Mouse (Mus musculus): ENCODE measurements around the gene Nckap5. TPM values are rescaled to one million over a fixed set of nuclear protein-coding genes. Genes with fewer than 3 reads are reported as not detected.

Gene Nckap5
- polyA plus RNA-seq, 1 experiment from 2014 or later: 0.67 TPM

GRCm38 (mm10) chr1:126700063-126700977 lies 130.3 kb downstream of the Nckap5 start:
- H3K27me3 ChIP-seq (replicated peaks; ENCODE audit: control insufficient read depth, insufficient read depth, low read length): no peaks in the 10 kb centered on the region
- no peaks in the 10 kb centered on the region for H3K4me1 ChIP-seq (replicated peaks; ENCODE audit: control insufficient read depth, insufficient read depth, low read length)
- H3K4me3 ChIP-seq (ENCODE audit: low read depth, low read length): no peak overlapping the region
- H3K36me3 ChIP-seq (ENCODE audit: control insufficient read depth, insufficient read depth, low read length): no peaks in the 10 kb centered on the region
- ATAC-seq (replicated peaks; ENCODE audit: low FRiP score): no peak
- H3K27ac ChIP-seq (ENCODE audit: low read depth, low read length): no peak overlapping the region
- H3K9me3 ChIP-seq (ENCODE audit: control insufficient read depth, low read length): no peaks in the 10 kb centered on the region
- WGBS: 74% methylated on average over 8 of the region's 8 CpGs
- no peak for DNase-seq (ENCODE audit: low spot score)
- H3K4me2 ChIP-seq: no peak overlapping the region
- H3K9ac ChIP-seq (ENCODE audit: low read depth, low read length): no peak overlapping the region

GRCm38 (mm10) chr1:126693585-126693984 lies 137.0 kb downstream of the Nckap5 start:
- H3K36me3 ChIP-seq (ENCODE audit: control insufficient read depth, insufficient read depth, low read length): no peaks in the 10 kb centered on the region
- no peak overlapping the region for H3K9ac ChIP-seq (ENCODE audit: low read depth, low read length)
- WGBS: 85% methylated on average over 7 of the region's 7 CpGs
- H3K27me3 ChIP-seq (replicated peaks; ENCODE audit: control insufficient read depth, insufficient read depth, low read length): no peaks in the 10 kb centered on the region
- no peaks in the 10 kb centered on the region for H3K4me1 ChIP-seq (replicated peaks; ENCODE audit: control insufficient read depth, insufficient read depth, low read length)
- ATAC-seq (replicated peaks; ENCODE audit: low FRiP score): no peak
- no peak overlapping the region for H3K4me3 ChIP-seq (ENCODE audit: low read depth, low read length)
- no peak for DNase-seq (ENCODE audit: low spot score)
- no peak overlapping the region for H3K27ac ChIP-seq (ENCODE audit: low read depth, low read length)
- H3K4me2 ChIP-seq: no peak overlapping the region
- H3K9me3 ChIP-seq (ENCODE audit: control insufficient read depth, low read length): no peaks in the 10 kb centered on the region

- ATAC-seq (replicated peaks; ENCODE audit: low FRiP score): no peak
- no peak for DNase-seq (ENCODE audit: low spot score)
- H3K9ac ChIP-seq (ENCODE audit: low read depth, low read length): no peak overlapping the region
- no peak overlapping the region for H3K4me2 ChIP-seq
- WGBS: 63% methylated on average over 5 of the region's 5 CpGs
- H3K9me3 ChIP-seq (ENCODE audit: control insufficient read depth, low read length): no peaks in the 10 kb centered on the region
- no peak overlapping the region for H3K27ac ChIP-seq (ENCODE audit: low read depth, low read length)
- no peaks in the 10 kb centered on the region for H3K27me3 ChIP-seq (replicated peaks; ENCODE audit: control insufficient read depth, insufficient read depth, low read length)
- H3K36me3 ChIP-seq (ENCODE audit: control insufficient read depth, insufficient read depth, low read length): no peaks in the 10 kb centered on the region
- no peak overlapping the region for H3K4me3 ChIP-seq (ENCODE audit: low read depth, low read length)
- H3K4me1 ChIP-seq (replicated peaks; ENCODE audit: control insufficient read depth, insufficient read depth, low read length): no peaks in the 10 kb centered on the region
Observed at GRCm38 (mm10) chr1:126688593-126688992, 142.0 kb downstream of the Nckap5 start.

GRCm38 (mm10) chr1:126686678-126687077 lies 143.9 kb downstream of the Nckap5 start:
- Histone ChIP-seq H3K4me1 (replicated peaks; ENCODE audit: control insufficient read depth, insufficient read depth, low read length) (no peaks in the 10 kb centered on the region), H3K4me3 (ENCODE audit: low read depth, low read length) (no peak overlapping the region), H3K9me3 (ENCODE audit: control insufficient read depth, low read length) (no peaks in the 10 kb centered on the region), H3K9ac (ENCODE audit: low read depth, low read length) (no peak overlapping the region), H3K27me3 (replicated peaks; ENCODE audit: control insufficient read depth, insufficient read depth, low read length) (no peaks in the 10 kb centered on the region), H3K36me3 (ENCODE audit: control insufficient read depth, insufficient read depth, low read length) (no peaks in the 10 kb centered on the region), H3K4me2 (no peak overlapping the region), H3K27ac (ENCODE audit: low read depth, low read length) (no peak overlapping the region)
- WGBS: 92% methylated on average over 2 of the region's 2 CpGs
- ATAC-seq (replicated peaks; ENCODE audit: low FRiP score): no peak
- DNase-seq (ENCODE audit: low spot score): no peak

- no peaks in the 10 kb centered on the region for H3K36me3 ChIP-seq (ENCODE audit: control insufficient read depth, insufficient read depth, low read length)
- DNase-seq (ENCODE audit: low spot score) (no peak), ATAC-seq (replicated peaks; ENCODE audit: low FRiP score) (no peak)
- H3K9me3 ChIP-seq (ENCODE audit: control insufficient read depth, low read length): no peaks in the 10 kb centered on the region
- no peak overlapping the region for H3K4me3 ChIP-seq (ENCODE audit: low read depth, low read length)
- no peaks in the 10 kb centered on the region for H3K4me1 ChIP-seq (replicated peaks; ENCODE audit: control insufficient read depth, insufficient read depth, low read length)
- H3K9ac ChIP-seq (ENCODE audit: low read depth, low read length): no peak overlapping the region
- H3K27me3 ChIP-seq (replicated peaks; ENCODE audit: control insufficient read depth, insufficient read depth, low read length): no peaks in the 10 kb centered on the region
- H3K4me2 ChIP-seq: no peak overlapping the region
- 64% methylated on average over 11 of the region's 11 CpGs for WGBS
- H3K27ac ChIP-seq (ENCODE audit: low read depth, low read length): no peak overlapping the region
Observed at GRCm38 (mm10) chr1:126683621-126684445, 146.8 kb downstream of the Nckap5 start.

GRCm38 (mm10) chr1:126681773-126682172 lies 148.8 kb downstream of the Nckap5 start:
- no peak overlapping the region for H3K4me3 ChIP-seq (ENCODE audit: low read depth, low read length)
- no peak overlapping the region for H3K9ac ChIP-seq (ENCODE audit: low read depth, low read length)
- H3K27me3 ChIP-seq (replicated peaks; ENCODE audit: control insufficient read depth, insufficient read depth, low read length): no peaks in the 10 kb centered on the region
- H3K36me3 ChIP-seq (ENCODE audit: control insufficient read depth, insufficient read depth, low read length): no peaks in the 10 kb centered on the region
- H3K27ac ChIP-seq (ENCODE audit: low read depth, low read length): no peak overlapping the region
- ATAC-seq (replicated peaks; ENCODE audit: low FRiP score) (no peak), DNase-seq (ENCODE audit: low spot score) (no peak)
- H3K4me1 ChIP-seq (replicated peaks; ENCODE audit: control insufficient read depth, insufficient read depth, low read length): no peaks in the 10 kb centered on the region
- no peak overlapping the region for H3K4me2 ChIP-seq
- H3K9me3 ChIP-seq (ENCODE audit: control insufficient read depth, low read length): no peaks in the 10 kb centered on the region
- 21% methylated on average over 8 of the region's 8 CpGs for WGBS

GRCm38 (mm10) chr1:126679348-126679747 lies 151.3 kb downstream of the Nckap5 start:
- ATAC-seq (replicated peaks; ENCODE audit: low FRiP score) (no peak), DNase-seq (ENCODE audit: low spot score) (no peak)
- Histone ChIP-seq H3K36me3 (ENCODE audit: control insufficient read depth, insufficient read depth, low read length) (no peaks in the 10 kb centered on the region), H3K9ac (ENCODE audit: low read depth, low read length) (no peak overlapping the region), H3K9me3 (ENCODE audit: control insufficient read depth, low read length) (no peaks in the 10 kb centered on the region), H3K4me2 (no peak overlapping the region), H3K4me3 (ENCODE audit: low read depth, low read length) (no peak overlapping the region), H3K27me3 (replicated peaks; ENCODE audit: control insufficient read depth, insufficient read depth, low read length) (no peaks in the 10 kb centered on the region), H3K27ac (ENCODE audit: low read depth, low read length) (no peak overlapping the region), H3K4me1 (replicated peaks; ENCODE audit: control insufficient read depth, insufficient read depth, low read length) (no peaks in the 10 kb centered on the region)
- WGBS: 71% methylated on average over 1 of the region's 1 CpGs

GRCm38 (mm10) chr1:126677280-126677679 lies 153.3 kb downstream of the Nckap5 start:
- Histone ChIP-seq H3K9ac (ENCODE audit: low read depth, low read length) (no peak overlapping the region), H3K27ac (ENCODE audit: low read depth, low read length) (no peak overlapping the region), H3K36me3 (ENCODE audit: control insufficient read depth, insufficient read depth, low read length) (no peaks in the 10 kb centered on the region), H3K4me1 (replicated peaks; ENCODE audit: control insufficient read depth, insufficient read depth, low read length) (no peaks in the 10 kb centered on the region), H3K9me3 (ENCODE audit: control insufficient read depth, low read length) (no peaks in the 10 kb centered on the region), H3K4me3 (ENCODE audit: low read depth, low read length) (no peak overlapping the region), H3K27me3 (replicated peaks; ENCODE audit: control insufficient read depth, insufficient read depth, low read length) (no peaks in the 10 kb centered on the region), H3K4me2 (no peak overlapping the region)
- DNase-seq (ENCODE audit: low spot score): no peak
- no peak for ATAC-seq (replicated peaks; ENCODE audit: low FRiP score)
- 29% methylated on average over 4 of the region's 4 CpGs for WGBS
